Mouse (Mus musculus) forebrain, embryonic 10.5 days (tissue): Measurements from ENCODE around the gene Ccsap. TPM values are rescaled to one million over a fixed set of nuclear protein-coding genes. Genes with fewer than 3 reads are reported as not detected.

ENCODE experiments used
- DNase-seq: peaks from one replicate; pipeline ENCODE4 v3.0.0-alpha.2; 2017; ENCODE audit warnings: low spot score; ENCODE audit errors: extremely low spot score
- H3K27ac ChIP-seq: fragments of 300-500 bp; sonication (generic); 2 replicates; pipeline ENCODE4 v1.5.1; 2016; ENCODE audit warnings: mild to moderate bottlenecking
- H3K27me3 ChIP-seq: fragments of 300-500 bp; sonication (generic); 2 replicates; pipeline ENCODE4 v1.6.1; 2016; ENCODE audit warnings: mild to moderate bottlenecking; ENCODE audit not compliant: poor library complexity, severe bottlenecking
- H3K36me3 ChIP-seq: fragments of 300-500 bp; sonication (generic); replicated peaks from 2 replicates; pipeline ENCODE4 v1.6.1; 2016; ENCODE audit warnings: mild to moderate bottlenecking, moderate library complexity
- H3K4me1 ChIP-seq: fragments of 300-500 bp; sonication (generic); 2 replicates; pipeline ENCODE4 v1.6.1; 2016
- H3K4me3 ChIP-seq: fragments of 300-500 bp; sonication (generic); 2 replicates; pipeline ENCODE4 v1.5.1; 2016; ENCODE audit warnings: mild to moderate bottlenecking, moderate library complexity
- H3K9me3 ChIP-seq: fragments of 300-500 bp; sonication (generic); 2 replicates; pipeline ENCODE4 v1.6.1; 2016; ENCODE audit warnings: mild to moderate bottlenecking, moderate library complexity
- WGBS: fragments of 180-500 bp; shearing (Covaris S2); methylation state at CpG from one replicate; pipeline ENCODE4 v1.1.7; 2016; 5-methylcytosine and 5-hydroxymethylcytosine counted together
- polyA plus RNA-seq: library from polyadenylated mRNA; unstranded; fragments of >200 nt; fragmentation: Nextera tagmentation; extraction: Ambion mirVana; gene quantifications from 2 replicates; pipeline ENCODE4 v1.2.1, GENCODE M21; 2016

The Ccsap gene
- polyA plus RNA-seq: 7.3 and 8.2 TPM in 2 replicates

DNA sequence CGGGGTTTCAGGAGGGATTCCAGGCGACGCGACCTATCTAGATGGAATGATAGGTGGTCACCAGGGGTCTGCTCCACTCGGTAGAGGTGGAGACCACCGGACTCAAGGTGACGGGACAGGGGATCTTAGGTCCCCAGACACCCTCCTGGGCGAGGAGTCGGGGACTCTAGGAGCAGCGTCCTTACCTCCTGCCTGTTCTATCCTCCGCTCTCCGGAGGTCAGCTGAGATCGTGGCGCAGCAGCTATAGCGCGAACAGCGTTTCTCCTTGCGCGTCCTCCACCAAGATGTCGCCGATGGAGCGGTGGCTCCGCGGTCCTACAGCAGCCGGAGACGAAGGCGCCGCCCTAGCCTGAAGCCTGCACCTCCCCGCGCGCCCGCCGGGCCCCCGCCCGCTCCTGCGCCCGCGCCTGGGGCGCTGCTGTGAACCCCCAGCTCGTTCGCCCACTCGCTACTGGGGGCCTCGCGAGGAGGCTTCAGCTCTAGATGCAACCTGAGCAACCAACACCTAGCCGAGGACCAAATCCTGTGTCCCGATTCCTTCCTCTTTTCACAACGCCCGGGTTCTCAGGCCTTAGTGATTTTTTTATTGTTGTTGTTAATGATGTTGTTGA is at the start of gene Ccsap:
Ccsap (minus strand) TSS at position 562 of the 612 bp plus-strand sequence.
- Histone ChIP-seq H3K4me3 (peak within 1 kb of the TSS; percentile 98), H3K27ac (peak within 1 kb of the TSS; percentile 90), H3K27me3 (peaks cover 47% of the 10 kb centered on the region), H3K36me3 (peaks cover 2% of the 10 kb centered on the region; the same call in 1 of the 2 replicates), H3K4me1 (peaks cover 28% of the 10 kb centered on the region), H3K9me3 (no peaks in the 10 kb centered on the region; the same call in 1 of the 2 replicates)
- no peak for DNase-seq
- 1% methylated on average over 48 of the region's 48 CpGs for WGBS

DNA sequence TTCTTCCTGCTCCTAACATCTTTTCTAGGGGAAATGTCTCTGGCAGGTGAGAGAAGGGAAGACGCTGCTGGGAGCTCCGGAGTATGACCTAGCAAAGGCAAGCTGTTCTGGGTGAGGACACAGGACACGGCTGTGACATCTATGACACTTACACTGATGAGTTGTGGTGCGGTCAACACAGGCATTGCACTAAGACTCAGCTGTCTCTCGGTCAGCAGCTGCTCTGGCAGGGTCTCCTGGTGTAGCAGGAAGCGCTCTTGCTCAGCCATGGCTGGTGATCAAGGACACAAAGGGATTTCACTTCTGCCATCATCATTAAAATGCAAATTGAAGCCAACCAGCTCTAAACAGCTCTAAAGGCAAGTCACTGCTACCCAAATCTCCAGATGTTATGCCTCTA is 47.6 kb upstream of the Ccsap start:
- H3K4me3 ChIP-seq: no peak overlapping the region
- H3K36me3 ChIP-seq: peaks cover 100% of the 10 kb centered on the region
- no peaks in the 10 kb centered on the region for H3K27me3 ChIP-seq
- no peaks in the 10 kb centered on the region for H3K9me3 ChIP-seq
- WGBS: 95% methylated on average over 6 of the region's 6 CpGs
- H3K27ac ChIP-seq: no peak overlapping the region
- no peak for DNase-seq
- H3K4me1 ChIP-seq: no peaks in the 10 kb centered on the region

DNA sequence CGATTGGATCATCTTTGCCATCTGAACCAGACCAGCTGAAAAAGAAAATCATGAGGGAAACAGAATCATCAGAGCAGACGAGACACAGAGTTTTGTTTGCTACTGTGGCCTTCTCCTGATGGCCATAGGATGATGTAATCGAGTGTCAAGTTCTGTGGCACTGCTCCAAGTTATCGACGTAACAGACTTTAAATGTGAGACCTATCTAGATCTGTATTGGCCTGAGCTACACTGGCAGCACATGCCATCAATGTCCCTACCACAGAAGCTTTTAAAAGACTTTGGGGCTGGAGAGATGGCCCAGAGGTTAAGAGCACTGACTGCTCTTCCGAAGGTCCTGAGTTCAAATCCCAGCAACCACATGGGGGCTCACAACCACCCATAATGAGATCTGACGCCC is 42.6 kb upstream of the Ccsap start:
- Histone ChIP-seq H3K27ac (no peak overlapping the region), H3K27me3 (no peaks in the 10 kb centered on the region), H3K9me3 (no peaks in the 10 kb centered on the region), H3K4me3 (no peak overlapping the region), H3K4me1 (no peaks in the 10 kb centered on the region), H3K36me3 (peaks cover 92% of the 10 kb centered on the region)
- 91% methylated on average over 7 of the region's 7 CpGs for WGBS
- no peak for DNase-seq

DNA sequence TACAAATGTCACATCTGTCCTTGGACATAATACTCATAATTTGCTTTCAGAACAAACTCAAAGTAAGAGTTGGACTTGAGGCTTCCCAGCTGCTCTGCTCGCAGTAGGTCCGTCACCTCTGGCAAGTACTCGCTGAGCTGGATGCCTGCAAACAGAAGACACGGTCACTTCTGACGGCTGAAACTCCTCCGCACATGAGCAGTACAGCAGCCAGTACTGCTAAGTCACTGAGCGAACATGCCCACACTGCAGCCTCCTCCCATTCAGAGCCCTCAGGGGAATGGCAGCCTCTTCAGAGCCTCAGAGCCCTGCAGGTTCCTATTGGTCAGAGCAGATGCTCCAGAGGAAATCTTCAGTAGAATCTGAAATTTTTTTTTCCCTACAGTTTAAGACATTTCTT is 39.4 kb upstream of the Ccsap start:
- H3K4me3 ChIP-seq: no peak overlapping the region
- no peak overlapping the region for H3K27ac ChIP-seq
- H3K36me3 ChIP-seq: peaks cover 59% of the 10 kb centered on the region
- no peaks in the 10 kb centered on the region for H3K9me3 ChIP-seq
- WGBS: 91% methylated on average over 7 of the region's 7 CpGs
- no peak for DNase-seq
- H3K27me3 ChIP-seq: peaks cover 27% of the 10 kb centered on the region
- no peaks in the 10 kb centered on the region for H3K4me1 ChIP-seq

- H3K27me3 ChIP-seq: peaks cover 34% of the 10 kb centered on the region
- DNase-seq: no peak
- H3K4me3 ChIP-seq: no peak overlapping the region
- WGBS: 92% methylated on average over 5 of the region's 5 CpGs
- H3K36me3 ChIP-seq: peaks cover 51% of the 10 kb centered on the region
- no peak overlapping the region for H3K27ac ChIP-seq
- H3K4me1 ChIP-seq: no peaks in the 10 kb centered on the region
- H3K9me3 ChIP-seq: no peaks in the 10 kb centered on the region
These were observed 38.6 kb upstream of the Ccsap start for GRCm38 (mm10) chr8:123898576-123898975.

DNA sequence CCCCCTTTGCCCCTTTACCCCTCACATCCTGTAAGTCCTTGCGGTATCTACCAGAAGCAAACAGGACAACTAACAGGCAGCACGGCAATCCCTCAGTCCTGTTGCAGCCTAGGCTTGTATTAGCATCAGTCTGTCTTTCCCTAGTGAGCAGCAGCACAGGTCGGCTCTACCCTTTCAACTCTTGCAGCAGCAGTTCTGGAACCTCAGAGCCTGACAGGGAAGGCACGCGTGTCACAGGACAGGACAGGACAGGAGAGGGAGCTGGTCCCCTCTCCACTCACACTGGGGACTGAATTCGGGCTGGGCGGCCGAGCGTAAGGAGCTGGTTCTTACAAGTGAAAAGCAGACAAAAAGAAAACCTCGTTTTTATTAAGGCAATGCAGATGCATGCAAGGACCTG is 36.8 kb upstream of the Ccsap start:
- peaks cover 12% of the 10 kb centered on the region for H3K4me1 ChIP-seq
- peaks cover 33% of the 10 kb centered on the region for H3K36me3 ChIP-seq
- H3K27me3 ChIP-seq: peaks cover 52% of the 10 kb centered on the region
- WGBS: 53% methylated on average over 10 of the region's 10 CpGs
- no peak for DNase-seq
- no peak overlapping the region for H3K27ac ChIP-seq
- H3K9me3 ChIP-seq: no peaks in the 10 kb centered on the region
- H3K4me3 ChIP-seq: no peak overlapping the region

DNA sequence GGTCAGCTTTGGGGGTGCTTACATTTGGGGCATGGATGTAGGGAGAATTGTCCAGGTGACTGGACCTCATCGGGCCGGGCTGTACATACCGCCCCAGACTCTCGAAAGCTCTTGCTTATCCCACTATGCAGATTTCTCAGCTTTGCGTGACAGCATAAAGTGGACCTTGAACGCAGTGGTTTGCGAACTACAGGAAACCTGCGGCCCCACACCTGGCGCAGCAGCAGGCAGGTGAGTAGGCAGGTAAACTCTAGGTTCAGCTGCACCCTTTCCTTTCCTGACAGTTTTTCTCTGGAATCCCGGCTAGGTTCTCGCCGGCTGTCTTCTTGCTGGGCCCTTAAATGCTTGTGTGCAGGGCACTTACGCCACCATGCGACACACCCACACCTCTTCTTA is 36.4 kb upstream of the Ccsap start:
- Histone ChIP-seq H3K9me3 (no peaks in the 10 kb centered on the region), H3K4me3 (no peak overlapping the region), H3K36me3 (peaks cover 29% of the 10 kb centered on the region), H3K27ac (no peak overlapping the region), H3K27me3 (peaks cover 57% of the 10 kb centered on the region), H3K4me1 (peaks cover 16% of the 10 kb centered on the region)
- 62% methylated on average over 14 of the region's 14 CpGs for WGBS
- DNase-seq: no peak

GRCm38 (mm10) chr8:123895680-123896365 is 35.8 kb upstream of the Ccsap start:
- Histone ChIP-seq H3K4me3 (no peak overlapping the region), H3K4me1 (peaks cover 22% of the 10 kb centered on the region), H3K27ac (no peak overlapping the region), H3K36me3 (peaks cover 23% of the 10 kb centered on the region), H3K9me3 (no peaks in the 10 kb centered on the region), H3K27me3 (peaks cover 62% of the 10 kb centered on the region)
- no peak for DNase-seq
- WGBS: 78% methylated on average over 9 of the region's 9 CpGs

- H3K27me3 ChIP-seq: peaks cover 68% of the 10 kb centered on the region
These were observed 35.2 kb upstream of the Ccsap start for GRCm38 (mm10) chr8:123895230-123895629.

DNA sequence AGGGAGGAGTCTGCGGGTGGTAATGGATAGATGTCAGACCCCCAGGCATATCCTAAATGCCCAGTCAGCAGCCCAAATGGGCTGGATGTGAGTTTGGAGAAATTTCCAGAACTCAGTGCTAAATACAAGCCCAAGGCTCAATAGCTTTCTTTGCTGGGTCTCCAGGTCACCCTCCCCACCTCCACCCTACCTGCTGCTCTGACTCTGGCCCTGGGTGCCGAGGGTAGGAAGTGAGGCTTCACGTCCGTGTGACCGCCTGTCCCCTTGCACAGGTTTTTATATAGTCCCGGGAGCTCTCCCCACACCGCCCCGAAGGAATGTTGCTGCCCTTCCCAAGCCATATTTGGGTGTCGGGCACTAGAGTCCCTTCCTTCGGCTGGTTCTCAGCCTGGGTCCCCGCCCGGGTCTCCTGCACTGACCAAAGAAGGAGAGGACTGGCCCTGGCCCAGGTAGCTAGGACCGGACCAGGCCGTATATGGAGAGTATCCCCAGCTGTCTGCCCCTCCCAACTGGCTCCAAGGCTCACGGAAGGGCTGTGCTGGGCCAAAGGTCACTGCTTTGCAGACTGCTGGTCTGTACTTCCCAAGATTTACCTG is 34.6 kb upstream of the Ccsap start, which contains the start of gene Acta1:
Acta1 (minus strand) TSS at position 250 of the 596 bp plus-strand sequence.
- Histone ChIP-seq H3K4me1 (peaks cover 22% of the 10 kb centered on the region), H3K27ac (no peak within 1 kb of the TSS), H3K9me3 (no peaks in the 10 kb centered on the region), H3K27me3 (peaks cover 74% of the 10 kb centered on the region), H3K36me3 (peaks cover 13% of the 10 kb centered on the region), H3K4me3 (no peak within 1 kb of the TSS)
- no peak for DNase-seq
- WGBS: 27% methylated on average over 15 of the region's 15 CpGs

More at GRCm38 (mm10) chr8:123895230-123895629, 35.2 kb upstream of the Ccsap start:
- 89% methylated on average over 4 of the region's 4 CpGs for WGBS
- H3K4me3 ChIP-seq: no peak overlapping the region
- peaks cover 18% of the 10 kb centered on the region for H3K36me3 ChIP-seq
- H3K9me3 ChIP-seq: no peaks in the 10 kb centered on the region
- H3K27ac ChIP-seq: no peak overlapping the region
- DNase-seq: no peak
- peaks cover 22% of the 10 kb centered on the region for H3K4me1 ChIP-seq

DNA sequence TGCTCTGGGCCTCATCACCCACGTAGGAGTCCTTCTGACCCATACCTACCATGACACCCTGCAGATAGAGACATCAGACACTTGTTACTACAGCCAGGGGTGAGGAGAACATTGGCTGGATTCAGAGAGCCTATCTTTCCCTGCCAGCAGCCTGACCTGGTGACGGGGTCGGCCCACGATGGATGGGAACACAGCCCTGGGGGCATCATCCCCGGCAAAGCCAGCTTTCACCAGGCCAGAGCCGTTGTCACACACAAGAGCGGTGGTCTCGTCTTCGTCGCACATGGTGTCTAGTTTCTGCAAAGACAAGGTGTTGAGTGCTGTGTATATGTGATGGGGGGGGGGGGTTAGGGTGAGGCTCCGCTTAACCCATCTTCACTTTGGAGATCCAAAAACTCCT is 33.4 kb upstream of the Ccsap start:
- peaks cover under 1% of the 10 kb centered on the region for H3K36me3 ChIP-seq
- H3K4me3 ChIP-seq: no peak overlapping the region
- 80% methylated on average over 11 of the region's 11 CpGs for WGBS
- H3K9me3 ChIP-seq: no peaks in the 10 kb centered on the region
- no peak overlapping the region for H3K27ac ChIP-seq
- H3K4me1 ChIP-seq: peaks cover 22% of the 10 kb centered on the region
- no peak for DNase-seq
- peaks cover 82% of the 10 kb centered on the region for H3K27me3 ChIP-seq

DNA sequence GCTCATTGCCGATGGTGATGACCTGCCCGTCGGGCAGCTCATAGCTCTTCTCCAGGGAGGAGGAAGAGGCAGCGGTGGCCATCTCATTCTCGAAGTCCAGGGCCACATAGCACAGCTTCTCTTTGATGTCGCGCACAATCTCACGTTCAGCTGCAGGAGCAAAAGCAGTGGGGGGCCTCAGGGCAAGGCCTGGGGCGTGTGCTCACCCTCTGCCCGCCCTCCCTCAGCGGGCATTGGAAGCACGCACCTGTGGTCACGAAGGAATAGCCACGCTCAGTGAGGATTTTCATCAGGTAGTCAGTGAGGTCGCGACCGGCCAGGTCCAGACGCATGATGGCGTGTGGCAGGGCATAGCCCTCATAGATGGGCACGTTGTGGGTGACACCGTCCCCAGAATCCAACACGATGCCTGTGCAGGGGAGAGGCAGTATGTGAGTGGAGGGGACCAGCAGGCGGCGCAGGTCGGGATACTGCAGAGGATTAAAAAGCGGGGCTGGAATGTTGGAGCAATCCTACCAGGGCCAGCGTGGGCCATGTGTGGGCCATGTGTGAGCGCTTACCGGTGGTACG is 32.7 kb upstream of the Ccsap start:
- H3K36me3 ChIP-seq: no peaks in the 10 kb centered on the region
- H3K4me1 ChIP-seq: peaks cover 22% of the 10 kb centered on the region
- peak; percentile 20 for DNase-seq
- WGBS: 9% methylated on average over 30 of the region's 30 CpGs
- peak overlapping the region; percentile 52 for H3K4me3 ChIP-seq
- H3K27me3 ChIP-seq: peaks cover 82% of the 10 kb centered on the region
- no peaks in the 10 kb centered on the region for H3K9me3 ChIP-seq
- no peak overlapping the region for H3K27ac ChIP-seq
